Mouse (Mus musculus) cerebellum, postnatal 25 days (tissue): ENCODE results near the gene Pla2r1.
A peak's percentile ranks its signal among the peaks of the same experiment; 100 is the strongest.

Source experiments
- DNase-seq, 2 experiments: peaks; one replicate each; pipeline ENCODE4 v3.0.0; 2021; ENCODE audit warnings: mixed read lengths in 2 of 2

Pla2r1 gene

DNA sequence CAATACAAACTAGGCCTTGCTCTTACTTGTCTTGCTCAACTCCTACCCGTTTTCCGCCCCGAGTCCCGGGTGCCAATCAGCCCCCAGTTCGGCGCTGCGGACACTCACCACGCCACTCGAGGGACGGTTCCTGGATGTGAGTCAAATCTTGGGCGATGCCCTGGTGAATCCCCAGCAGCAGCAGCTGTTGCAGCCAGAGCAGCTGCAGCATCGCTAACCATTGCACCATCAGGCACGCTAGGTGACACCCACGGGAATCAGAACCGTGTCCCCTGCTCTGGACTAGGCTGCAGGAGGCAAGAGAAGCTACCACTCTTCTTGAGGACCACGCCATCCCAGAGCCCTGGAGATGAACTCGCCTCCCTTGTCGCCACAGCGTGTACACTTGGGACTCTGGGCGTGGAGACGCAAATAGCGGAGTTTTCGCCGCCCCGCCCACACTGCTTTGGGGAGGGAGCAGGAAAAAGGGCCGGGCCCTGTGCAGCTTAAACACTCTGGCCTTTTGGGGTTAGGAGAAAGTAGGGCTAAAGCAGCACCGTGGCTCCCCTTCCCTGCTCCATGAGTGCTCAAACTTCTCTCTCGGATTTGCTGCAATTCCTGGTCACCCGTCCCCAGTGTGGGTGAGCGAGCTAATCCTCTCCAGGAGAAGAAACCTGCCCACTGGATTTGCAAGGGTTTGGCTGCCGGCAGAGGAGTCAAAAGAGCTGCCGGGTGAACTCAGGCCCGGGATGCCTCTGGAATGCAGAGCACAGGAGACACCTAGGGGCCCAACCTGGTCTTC lies at the start of gene Pla2r1:
TSS of gene Pla2r1 (minus strand) at position 407 of the 781 bp plus-strand sequence.
- DNase-seq, result peak; percentile 24 to 44

DNA sequence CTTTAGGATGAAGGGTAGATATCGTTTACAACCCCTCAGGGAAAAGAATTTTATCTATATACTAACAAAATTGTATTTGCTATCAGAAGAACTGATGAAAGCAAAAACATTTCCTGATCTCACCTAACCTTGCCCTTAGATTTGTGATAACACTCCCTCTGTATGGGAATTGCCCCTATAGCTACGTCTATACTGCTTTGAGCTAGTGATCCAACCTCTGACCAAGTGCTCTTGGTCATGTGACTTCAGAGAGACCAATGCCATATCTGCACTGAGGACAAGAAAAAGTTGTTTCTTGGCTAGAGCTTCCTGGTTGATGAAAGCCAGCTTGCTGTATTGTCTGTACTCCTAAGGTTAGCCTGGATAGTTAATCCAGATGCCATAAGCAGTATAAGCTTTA lies 48.2 kb upstream of the Pla2r1 start:
- no peak for DNase-seq

DNA sequence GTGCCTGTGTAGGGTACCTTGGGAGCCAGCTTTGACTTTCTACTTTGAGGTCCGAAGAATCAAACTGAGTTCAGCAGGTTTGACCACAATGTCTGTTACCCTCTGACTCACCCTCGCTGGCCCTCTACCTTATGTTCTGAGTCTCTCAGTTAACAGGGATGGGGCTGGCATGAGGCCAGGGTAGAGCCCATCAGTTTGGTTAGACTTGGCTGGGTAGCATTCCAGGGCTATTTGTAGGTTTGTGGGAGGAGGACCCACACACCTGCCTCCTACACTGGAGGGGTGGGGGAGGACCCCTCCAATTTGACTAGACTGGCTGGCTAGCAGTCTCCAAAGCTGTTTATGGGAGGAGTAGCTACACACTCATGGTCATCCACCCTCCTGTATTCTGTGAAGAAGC lies 47.8 kb upstream of the Pla2r1 start:
- peak; percentile 6 to 22 for DNase-seq

DNA sequence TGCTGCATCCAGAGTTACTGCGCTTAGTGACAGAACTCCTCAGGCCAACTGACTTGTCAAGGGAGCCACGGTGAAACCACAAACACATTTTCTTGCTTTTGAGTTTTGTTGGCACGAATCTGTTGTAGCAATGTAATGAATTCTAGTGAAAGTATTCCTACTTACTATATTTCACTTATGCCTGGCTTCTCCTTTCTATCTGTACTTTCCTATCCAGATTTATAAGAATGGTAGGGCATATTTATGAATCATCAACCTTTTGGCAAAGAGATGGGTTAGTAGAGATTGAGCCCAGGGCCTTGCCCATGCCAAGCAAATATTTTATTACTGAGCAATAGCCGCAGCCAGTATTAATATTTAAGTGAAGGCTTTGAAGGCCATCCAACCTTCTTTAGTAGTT lies 30.3 kb upstream of the Pla2r1 start:
- no peak for DNase-seq

DNA sequence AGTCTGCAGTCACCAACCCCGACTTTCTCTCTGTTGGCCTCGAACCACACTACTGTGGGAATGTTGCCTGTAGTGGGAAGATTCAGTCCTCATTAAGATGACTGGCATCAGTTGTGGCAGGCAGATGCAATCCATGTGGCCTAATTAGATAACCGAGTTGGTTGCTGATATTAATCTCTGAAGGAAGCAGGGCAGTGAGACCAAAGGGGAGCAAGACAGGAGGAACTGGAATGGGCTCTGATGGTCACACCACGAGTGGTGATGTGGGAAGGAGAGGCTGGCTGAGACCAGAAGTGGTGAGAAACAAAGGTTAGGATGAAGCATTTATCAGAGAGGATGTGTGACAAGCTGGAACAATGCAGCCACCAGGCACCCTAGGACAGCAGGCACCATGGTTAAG lies 1.5 kb upstream of the Pla2r1 start:
- DNase-seq, result no peak

DNA sequence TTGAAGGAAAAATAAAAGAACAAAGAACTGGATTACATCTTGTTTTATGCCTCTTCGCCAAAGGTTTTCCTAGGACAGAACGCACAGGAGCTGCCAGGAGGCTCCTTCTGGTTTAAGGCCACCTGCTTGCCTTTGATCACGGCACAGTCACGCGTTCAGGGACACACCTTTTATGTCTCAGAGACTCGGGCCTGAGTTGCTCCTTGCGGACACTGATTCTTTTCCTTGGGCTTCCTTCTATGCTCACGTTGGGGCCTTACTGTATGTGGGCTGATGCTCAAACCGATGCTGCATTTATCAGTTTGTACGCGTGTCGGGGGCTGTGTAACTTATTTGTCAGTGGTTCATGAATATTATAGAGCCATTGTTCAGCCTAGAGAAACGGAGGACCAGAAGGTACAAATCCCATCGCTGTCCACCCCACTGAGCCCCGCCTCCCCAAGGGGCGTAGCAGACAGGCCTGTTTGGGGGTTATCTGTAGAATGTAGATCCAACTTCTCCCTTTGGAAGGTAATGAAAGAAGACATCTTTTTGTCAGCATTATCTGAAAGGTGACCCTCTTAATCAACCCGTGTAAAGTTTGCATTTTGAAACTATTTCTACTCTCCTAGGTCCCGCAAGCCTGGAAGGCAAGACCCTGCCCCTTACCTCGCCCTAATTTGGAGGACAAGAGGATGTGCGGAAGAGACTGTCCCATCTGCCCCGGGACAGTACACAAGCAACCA lies 769 bp downstream of the Pla2r1 start:
- peak; percentile 13 to 14 for DNase-seq

DNA sequence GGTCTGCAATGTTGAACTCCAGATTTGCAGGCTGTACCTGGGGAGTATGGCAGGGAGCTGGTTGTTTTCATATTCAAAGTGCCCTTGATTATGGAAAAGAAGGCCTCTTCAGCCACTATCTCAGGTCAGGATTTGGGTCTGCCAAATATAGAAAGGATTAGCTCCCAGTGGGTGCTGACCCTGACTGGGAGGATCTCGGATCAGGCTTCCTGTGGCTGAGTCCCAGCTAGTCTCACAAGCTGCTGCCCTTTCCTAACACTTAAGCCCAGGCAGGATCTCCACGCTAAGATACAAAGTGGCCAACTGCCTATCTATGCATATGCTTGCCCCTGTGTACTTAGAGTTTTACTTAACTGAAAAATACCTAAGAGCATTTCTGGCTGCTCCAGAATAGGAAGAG lies 1.4 kb downstream of the Pla2r1 start:
- DNase-seq, result peak; percentile 16 to 34

DNA sequence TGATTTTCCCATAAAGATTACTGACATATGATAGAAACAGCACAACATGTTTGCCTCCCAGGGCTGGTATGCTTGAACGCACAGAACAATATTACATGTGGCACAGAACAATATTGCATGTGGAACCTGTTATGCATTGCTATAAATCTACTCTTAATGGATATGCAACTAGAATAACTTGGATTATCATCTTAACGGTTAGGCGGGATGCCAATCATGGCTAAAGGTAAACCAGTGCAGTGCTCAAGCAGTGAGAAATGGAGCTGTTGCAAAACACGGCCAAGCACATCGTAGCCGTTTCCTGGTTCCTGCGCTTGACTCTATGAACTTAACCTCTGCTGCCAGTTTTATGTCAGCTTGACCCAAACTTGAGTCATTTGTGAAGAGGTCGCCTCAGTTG lies 2.6 kb downstream of the Pla2r1 start:
- no peak for DNase-seq

DNA sequence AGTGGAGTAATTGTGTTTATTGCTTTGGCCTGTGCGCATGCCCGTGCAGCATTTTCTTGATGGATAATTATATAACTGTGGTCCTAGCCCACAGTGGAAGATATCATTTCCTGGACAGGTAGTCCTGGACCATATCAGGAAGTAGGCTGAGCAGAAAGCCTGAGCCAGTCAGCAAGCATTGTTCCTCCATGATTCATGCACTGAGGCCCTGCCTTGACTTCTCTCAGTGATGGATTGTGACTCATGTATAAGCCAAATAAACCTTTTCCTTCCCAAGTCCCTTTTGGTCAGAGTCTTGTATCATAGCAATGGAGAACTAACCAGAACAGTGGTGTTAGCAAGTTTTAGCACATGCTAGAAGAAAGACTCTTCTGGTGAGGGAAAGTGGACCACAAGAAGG lies 3.3 kb downstream of the Pla2r1 start:
- DNase-seq, result no peak

DNA sequence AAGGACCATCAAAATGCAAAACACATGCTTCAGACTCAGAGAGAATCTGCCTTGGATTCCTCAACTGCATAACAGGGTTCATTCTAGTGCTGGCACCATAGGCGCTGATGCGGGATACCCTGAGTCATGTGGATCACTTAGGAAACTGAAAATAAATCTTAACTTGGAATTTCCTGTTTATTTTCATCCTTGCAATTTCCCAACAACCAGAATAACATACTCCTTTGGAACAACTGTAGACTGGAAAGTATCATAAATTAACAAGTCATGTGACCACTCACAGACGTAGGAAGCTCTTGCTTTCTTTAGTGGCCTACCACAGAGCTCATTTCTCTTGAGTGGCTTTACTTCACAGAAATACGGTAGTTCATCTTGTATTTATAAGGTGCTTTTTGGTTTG lies 7.0 kb downstream of the Pla2r1 start:
- DNase-seq, result no peak

DNA sequence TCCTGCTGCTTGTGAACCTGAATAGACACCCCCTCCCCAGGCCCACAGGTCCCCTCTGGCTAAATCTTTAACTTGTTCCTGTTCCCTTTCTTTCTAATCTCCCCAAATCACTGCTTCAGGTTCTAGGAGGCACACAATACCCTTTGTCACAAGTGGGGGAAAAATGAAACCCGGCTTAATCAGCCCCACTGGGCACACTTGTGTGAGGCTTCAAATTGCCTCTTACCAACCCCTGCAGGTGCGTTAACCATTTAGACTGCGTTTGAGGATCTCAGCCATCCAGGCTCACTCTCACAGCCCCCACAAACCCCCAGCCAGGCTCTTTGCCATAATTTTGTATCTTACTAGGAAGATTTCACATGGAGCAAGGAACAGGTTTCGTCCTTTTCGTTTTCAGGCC lies 9.1 kb downstream of the Pla2r1 start:
- no peak for DNase-seq

DNA sequence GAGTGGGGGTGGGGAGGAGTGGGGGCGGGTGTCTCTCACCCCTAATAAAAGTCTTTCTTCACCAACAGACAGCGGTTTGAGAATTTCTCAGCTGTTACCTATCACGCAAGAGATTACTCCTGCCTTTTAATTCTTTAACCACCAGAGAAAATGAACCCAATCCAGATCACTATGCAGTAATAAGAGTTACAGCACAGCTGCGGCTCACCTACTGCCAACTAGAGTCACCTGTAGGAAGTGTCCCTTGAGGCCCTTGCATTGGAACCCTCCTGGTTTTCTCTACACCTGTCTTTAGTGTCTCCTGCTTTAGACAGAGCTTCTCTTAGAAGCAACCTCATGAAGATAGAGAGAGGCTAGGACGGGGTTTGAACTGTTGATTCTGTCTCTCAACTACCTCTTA lies 11.4 kb downstream of the Pla2r1 start:
- DNase-seq, result no peak

DNA sequence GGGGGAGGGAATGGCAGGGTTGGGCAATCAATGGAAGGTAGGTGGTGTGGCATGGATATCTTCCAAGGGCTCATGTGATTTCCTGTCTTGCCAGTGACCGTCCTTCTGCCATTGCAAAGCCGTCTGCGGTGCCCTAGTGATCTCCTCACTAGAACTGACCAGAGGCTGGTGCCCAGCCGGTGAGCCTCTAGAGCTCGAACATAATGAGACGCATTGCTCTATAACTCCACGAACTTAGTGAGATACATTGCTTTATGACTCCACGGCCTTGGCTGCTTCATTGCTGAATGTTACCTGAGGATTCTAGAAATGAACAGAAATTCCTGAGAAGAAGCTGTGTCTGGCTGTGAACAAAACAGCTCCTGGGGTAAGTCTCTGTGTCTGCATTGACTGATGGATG lies 12.8 kb downstream of the Pla2r1 start:
- DNase-seq, result no peak

DNA sequence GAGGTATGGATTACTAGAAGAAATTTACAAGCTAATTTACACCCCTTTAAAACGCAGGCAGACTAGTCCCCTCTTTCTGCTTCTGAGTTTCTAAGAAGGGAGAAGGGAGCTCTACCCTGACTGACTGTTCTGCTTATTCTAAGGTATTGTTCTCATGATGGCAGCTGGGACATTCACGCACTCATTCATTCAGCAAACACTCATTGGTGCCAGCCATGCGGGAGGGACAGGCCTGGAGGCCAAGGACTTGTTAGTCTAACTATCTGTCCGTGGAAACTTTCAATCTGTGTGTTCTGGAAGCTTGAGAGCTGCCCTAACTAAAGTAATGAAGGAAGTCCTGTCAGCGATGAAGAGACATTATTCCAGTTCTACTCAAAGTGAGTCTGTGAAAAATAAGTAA lies 14.4 kb downstream of the Pla2r1 start:
- no peak for DNase-seq

DNA sequence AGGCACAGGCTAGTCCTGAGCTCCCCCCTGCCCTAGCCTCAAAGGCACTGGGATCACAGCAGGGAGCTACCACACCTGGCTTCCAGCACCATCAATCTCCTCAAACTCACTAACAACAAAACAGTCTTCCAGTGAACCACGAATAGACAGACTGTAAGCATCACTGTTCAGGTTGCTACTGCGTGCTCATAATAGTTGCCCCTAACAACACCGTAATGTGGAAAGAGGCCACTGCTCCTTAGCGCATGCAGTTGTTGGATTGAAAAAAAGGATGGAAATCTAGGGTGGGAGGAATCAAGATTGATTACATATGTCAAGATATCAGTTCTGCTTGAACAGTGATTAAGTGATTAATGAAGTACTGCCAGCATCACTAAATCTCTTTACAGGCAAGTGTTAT lies 14.8 kb downstream of the Pla2r1 start:
- DNase-seq, result no peak

DNA sequence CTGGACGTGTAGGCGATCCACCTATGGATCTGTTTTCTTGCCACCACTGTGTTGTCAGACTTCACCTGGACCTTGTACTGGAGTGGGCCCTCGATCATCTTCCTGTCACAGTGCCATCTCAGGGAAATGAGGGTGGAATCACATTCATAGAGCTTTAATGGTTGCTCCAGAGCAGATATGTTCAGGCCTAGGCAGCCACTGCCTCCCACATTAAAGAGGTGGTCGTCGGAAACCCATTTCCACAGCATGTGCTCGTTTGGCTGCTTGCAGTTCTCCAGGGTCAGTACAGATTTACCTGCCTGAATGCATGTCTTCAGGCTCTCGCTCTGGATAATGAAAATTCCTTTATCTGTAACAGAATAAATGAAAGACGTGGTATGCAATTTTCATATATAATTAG lies 18.4 kb downstream of the Pla2r1 start:
- DNase-seq, result no peak

DNA sequence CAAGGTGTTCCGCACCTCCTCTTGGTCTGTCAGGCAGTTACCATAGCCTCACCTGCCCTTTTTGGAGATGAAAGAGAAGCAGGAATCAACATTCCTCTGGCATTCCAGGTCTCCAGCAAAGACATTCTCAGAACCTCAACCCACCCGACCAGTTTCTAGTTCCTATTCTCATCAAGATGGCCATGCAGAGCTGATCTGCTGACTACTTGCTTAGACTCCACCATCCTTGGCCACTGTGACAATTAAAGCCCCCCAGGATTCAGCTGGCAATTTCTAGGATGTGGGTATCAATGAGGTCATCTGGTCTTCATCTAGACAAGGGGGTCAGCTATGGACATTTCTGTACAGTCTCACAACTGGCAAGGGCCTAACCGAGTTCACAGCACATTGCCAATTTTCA lies 20.1 kb downstream of the Pla2r1 start:
- DNase-seq, result no peak

DNA sequence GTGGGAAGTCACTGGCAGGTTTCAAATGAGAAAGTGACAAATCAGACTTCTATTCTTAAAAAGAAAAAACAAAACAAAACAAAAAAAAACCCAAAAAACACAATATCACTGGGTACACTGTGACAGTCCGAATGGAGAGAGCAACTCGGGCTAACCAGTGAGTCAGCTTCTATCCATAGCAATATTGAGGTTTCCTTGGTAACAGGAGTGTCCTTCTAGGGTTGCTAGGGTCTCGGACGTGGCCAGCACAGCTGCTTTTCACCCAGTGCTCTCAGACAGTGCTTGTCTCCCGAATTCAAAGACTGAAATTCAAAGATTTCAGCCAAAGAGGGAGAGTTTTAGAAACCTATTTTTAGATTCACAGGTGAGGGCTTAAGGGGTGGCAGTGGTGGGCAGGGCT lies 20.6 kb downstream of the Pla2r1 start:
- no peak for DNase-seq

DNA sequence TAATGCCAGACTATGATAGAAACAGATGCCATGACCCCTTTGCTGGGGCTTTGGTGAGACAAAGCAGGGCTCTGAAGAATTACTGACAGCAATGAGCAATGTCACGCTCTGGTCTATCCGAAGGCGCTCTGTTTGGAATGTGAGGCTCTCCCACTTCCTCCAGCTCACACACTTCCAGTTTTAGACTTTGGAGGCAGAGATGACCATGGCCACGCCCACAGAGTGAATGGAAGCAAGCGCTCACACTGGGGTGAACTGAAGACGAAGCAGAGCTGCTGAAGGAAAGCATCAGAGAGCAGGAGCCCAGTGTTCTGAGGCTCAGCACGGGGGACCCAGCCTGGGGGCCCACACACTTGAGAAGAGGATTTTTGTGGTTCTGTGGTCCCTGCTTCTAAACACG lies 37.3 kb downstream of the Pla2r1 start:
- DNase-seq, result no peak

DNA sequence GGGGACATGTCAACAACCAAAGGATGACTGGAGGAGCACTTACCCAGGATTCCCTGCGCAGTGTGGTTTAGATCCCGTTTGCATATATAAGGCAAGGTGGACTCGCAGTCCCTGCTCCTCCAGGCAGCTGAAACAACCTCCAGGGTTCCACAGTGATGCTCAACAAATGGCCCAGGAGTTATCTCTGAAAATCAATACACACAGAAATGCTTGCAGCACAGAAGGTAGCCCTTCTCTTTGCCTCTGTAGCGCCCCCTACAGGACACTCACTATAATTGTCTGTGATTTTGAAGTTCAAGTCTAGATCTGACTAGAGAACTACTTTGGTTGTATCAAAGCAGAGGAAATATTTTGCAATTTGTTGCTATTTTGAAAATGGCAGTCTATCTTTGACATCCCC lies 38.2 kb downstream of the Pla2r1 start:
- DNase-seq, result no peak

DNA sequence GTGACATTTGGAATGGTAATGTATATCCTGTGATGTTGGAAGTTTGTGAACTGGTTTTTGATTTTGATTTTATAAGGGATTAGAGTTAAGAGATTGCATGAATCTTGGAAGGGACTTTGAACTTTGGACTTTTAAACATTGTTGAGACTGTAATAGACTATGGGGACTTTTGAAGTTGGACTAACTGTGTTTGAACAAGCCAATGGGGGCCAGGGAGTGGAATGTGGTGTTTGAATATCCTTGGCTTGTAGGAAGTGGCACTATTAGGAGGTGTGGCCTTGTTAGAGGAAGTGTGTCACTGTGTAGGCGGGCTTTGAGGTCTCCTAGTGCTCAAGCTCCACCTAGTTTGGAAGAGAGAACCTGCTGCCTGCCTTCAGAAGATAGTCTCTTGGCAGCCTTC lies 42.4 kb downstream of the Pla2r1 start:
- DNase-seq, result no peak

DNA sequence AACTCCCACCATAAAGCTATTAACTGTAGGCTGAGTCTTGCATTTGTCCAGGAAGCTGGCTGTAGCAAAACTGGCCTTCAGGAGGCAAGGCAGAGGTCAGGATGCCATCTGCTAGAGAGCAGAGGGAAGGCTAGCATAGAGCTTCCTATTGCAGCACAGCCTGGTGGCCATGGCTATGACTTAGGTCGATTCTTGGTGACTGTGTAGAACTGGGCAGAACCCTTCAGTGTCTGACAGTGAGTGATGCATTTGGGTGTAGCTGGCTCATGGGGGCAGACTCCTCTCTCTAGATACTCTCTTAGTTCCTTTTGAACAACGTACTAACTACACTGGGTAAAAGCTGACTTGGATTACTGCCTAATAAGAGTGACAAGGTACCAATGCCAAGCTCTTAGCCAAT lies 48.0 kb downstream of the Pla2r1 start:
- no peak for DNase-seq

DNA sequence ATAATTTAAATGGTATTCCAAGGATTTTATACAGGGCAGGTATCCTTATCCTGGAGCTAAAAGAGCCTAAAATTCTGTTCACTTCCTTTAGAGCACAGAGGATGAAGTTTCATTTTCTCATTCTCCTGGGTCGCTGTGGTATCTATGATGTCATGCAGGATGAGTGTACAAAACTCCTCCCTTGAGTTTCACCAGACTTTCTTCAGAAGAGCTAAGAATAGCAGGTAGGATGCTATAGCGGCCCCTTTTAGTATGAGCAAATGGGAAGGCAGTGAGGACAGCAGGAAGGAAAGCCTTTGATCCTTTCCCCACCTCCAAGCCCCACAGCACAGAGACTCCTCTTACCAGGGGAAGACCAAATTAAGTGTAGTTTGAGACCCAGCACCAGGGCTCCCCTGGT lies 48.4 kb downstream of the Pla2r1 start:
- no peak for DNase-seq

DNA sequence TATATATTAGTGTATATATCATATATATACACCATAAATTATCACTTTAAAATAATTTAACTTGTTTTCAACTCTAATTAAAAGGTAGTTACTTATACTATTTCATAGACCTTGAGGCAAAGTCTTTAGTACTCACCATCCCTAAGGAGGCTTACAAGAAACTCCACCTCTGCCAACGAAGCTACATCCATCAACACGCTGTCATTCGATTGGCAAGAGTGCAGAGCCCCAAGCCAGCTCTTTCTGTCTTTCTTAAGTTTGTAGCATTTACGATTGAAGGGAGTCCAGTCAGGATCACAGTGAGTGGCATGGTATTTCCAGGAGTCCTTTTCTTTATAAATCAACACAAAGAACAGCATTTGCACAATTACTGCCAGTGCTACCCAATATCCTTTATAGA lies 49.1 kb downstream of the Pla2r1 start:
- no peak for DNase-seq
